Mouse (Mus musculus) limb, embryonic 13.5 days (tissue): Measurements from ENCODE around the gene Gnb2. TPM values are rescaled to one million over a fixed set of nuclear protein-coding genes. Genes with fewer than 3 reads are reported as not detected.

Source experiments
- ATAC-seq: fragments of 200-750 bp; cut with Nextera tagmentation; 2 replicates; pipeline ENCODE4 v1.8.0; 2017; ENCODE audit warnings: low read depth, moderate number of reproducible peaks, moderate TSS enrichment; ENCODE audit not compliant: low FRiP score
- H3K27ac ChIP-seq: fragments of 300-500 bp; sonication (generic); 2 replicates; pipeline ENCODE4 v1.5.1; 2015; ENCODE audit warnings: inconsistent platforms, mild to moderate bottlenecking, moderate library complexity
- H3K27me3 ChIP-seq: fragments of 300-500 bp; sonication (generic); 2 replicates; pipeline ENCODE4 v1.6.1; 2015; ENCODE audit warnings: mild to moderate bottlenecking, inconsistent platforms
- H3K36me3 ChIP-seq: fragments of 300-500 bp; sonication (generic); 2 replicates; pipeline ENCODE4 v1.6.1; 2015; ENCODE audit warnings: inconsistent platforms, mild to moderate bottlenecking, moderate library complexity
- H3K4me1 ChIP-seq: fragments of 300-500 bp; sonication (generic); 2 replicates; pipeline ENCODE4 v1.6.1; 2015; ENCODE audit warnings: inconsistent platforms
- H3K4me2 ChIP-seq: fragments of 300-500 bp; sonication (generic); replicated peaks from 2 replicates; pipeline ENCODE4 v1.6.1; 2015; ENCODE audit warnings: inconsistent platforms, mild to moderate bottlenecking, moderate library complexity
- H3K4me3 ChIP-seq: fragments of 300-500 bp; sonication (generic); 2 replicates; pipeline ENCODE4 v1.5.1; 2015; ENCODE audit warnings: moderate library complexity, mild to moderate bottlenecking, inconsistent platforms
- H3K9ac ChIP-seq: fragments of 300-500 bp; sonication (generic); 2 replicates; pipeline ENCODE4 v1.6.1; 2015; ENCODE audit warnings: mild to moderate bottlenecking, inconsistent platforms
- H3K9me3 ChIP-seq: fragments of 300-500 bp; sonication (generic); 2 replicates; pipeline ENCODE4 v1.6.1; 2016; ENCODE audit warnings: inconsistent platforms
- WGBS: fragments of 180-500 bp; shearing (Covaris S2); methylation state at CpG from one replicate; pipeline ENCODE4 v1.1.7; 2015; 5-methylcytosine and 5-hydroxymethylcytosine counted together
- polyA plus RNA-seq: library from polyadenylated mRNA; unstranded; fragments of >200 nt; fragmentation: Nextera tagmentation; extraction: Ambion mirVana; gene quantifications from 2 replicates; pipeline ENCODE4 v1.2.1, GENCODE M21; 2015

Gene Gnb2
- polyA plus RNA-seq, 1 experiment from 2014 or later: 343 TPM

GRCm38 (mm10) chr5:137512847-137513794 lies 20.2 kb downstream of the Gnb2 start:
- H3K36me3 ChIP-seq: peaks cover 23% of the 10 kb centered on the region
- no peaks in the 10 kb centered on the region for H3K27me3 ChIP-seq
- H3K9ac ChIP-seq: peak overlapping the region; percentile 99; the same call in 1 of the 2 replicates
- H3K4me2 ChIP-seq: peak overlapping the region; percentile 87
- H3K4me1 ChIP-seq: peaks cover 49% of the 10 kb centered on the region
- no peak for ATAC-seq
- H3K27ac ChIP-seq: no peak overlapping the region
- no peaks in the 10 kb centered on the region for H3K9me3 ChIP-seq
- H3K4me3 ChIP-seq: no peak overlapping the region
- WGBS: 76% methylated on average over 11 of the region's 11 CpGs

- Histone ChIP-seq H3K4me1 (peaks cover 49% of the 10 kb centered on the region), H3K27me3 (no peaks in the 10 kb centered on the region), H3K9ac (peak overlapping the region; percentile 99), H3K9me3 (no peaks in the 10 kb centered on the region), H3K4me3 (peak overlapping the region; percentile 98), H3K27ac (no peak overlapping the region; the same call in 1 of the 2 replicates), H3K4me2 (peak overlapping the region; percentile 87), H3K36me3 (peaks cover 12% of the 10 kb centered on the region)
- WGBS: 63% methylated on average over 3 of the region's 3 CpGs
- no peak for ATAC-seq
Observed at GRCm38 (mm10) chr5:137511706-137512105, 21.6 kb downstream of the Gnb2 start.

- ATAC-seq: peak; percentile 48; the same call in 1 of the 2 replicates
- H3K4me3 ChIP-seq: peak overlapping the region; percentile 98
- H3K4me1 ChIP-seq: peaks cover 47% of the 10 kb centered on the region
- H3K4me2 ChIP-seq: peak overlapping the region; percentile 87
- H3K9me3 ChIP-seq: no peaks in the 10 kb centered on the region
- under 1% methylated on average over 55 of the region's 83 CpGs for WGBS
- H3K9ac ChIP-seq: peak overlapping the region; percentile 99
- peak overlapping the region; percentile 88 for H3K27ac ChIP-seq
- H3K27me3 ChIP-seq: no peaks in the 10 kb centered on the region
- peaks cover 12% of the 10 kb centered on the region for H3K36me3 ChIP-seq
Observed at GRCm38 (mm10) chr5:137510573-137511390, 22.5 kb downstream of the Gnb2 start.

GRCm38 (mm10) chr5:137510014-137510501 lies 23.3 kb downstream of the Gnb2 start:
- Histone ChIP-seq H3K9ac (peak overlapping the region; percentile 99), H3K4me3 (peak overlapping the region; percentile 98), H3K36me3 (peaks cover 12% of the 10 kb centered on the region), H3K27me3 (no peaks in the 10 kb centered on the region), H3K9me3 (no peaks in the 10 kb centered on the region), H3K27ac (peak overlapping the region; percentile 88), H3K4me2 (peak overlapping the region; percentile 87), H3K4me1 (peaks cover 40% of the 10 kb centered on the region)
- ATAC-seq: peak; percentile 82
- 1% methylated on average over 36 of the region's 52 CpGs for WGBS

- Histone ChIP-seq H3K27me3 (no peaks in the 10 kb centered on the region), H3K36me3 (peaks cover 12% of the 10 kb centered on the region)
- 86% methylated on average over 6 of the region's 6 CpGs for WGBS
Observed at GRCm38 (mm10) chr5:137504041-137504440, 29.3 kb downstream of the Gnb2 start.

GRCm38 (mm10) chr5:137502667-137503110 lies 30.6 kb downstream of the Gnb2 start:
- WGBS: under 1% methylated on average over 30 of the region's 30 CpGs
- no peaks in the 10 kb centered on the region for H3K9me3 ChIP-seq
- H3K4me3 ChIP-seq: peak overlapping the region; percentile 66
- H3K4me2 ChIP-seq: peak overlapping the region; percentile 67
- peaks cover 12% of the 10 kb centered on the region for H3K36me3 ChIP-seq
- H3K9ac ChIP-seq: peak overlapping the region; percentile 67
- H3K27me3 ChIP-seq: no peaks in the 10 kb centered on the region
- ATAC-seq: peak; percentile 88
- peaks cover 16% of the 10 kb centered on the region for H3K4me1 ChIP-seq
- peak overlapping the region; percentile 85 for H3K27ac ChIP-seq

More at GRCm38 (mm10) chr5:137504041-137504440, 29.3 kb downstream of the Gnb2 start:
- H3K27ac ChIP-seq: no peak overlapping the region
- peaks cover 16% of the 10 kb centered on the region for H3K4me1 ChIP-seq
- H3K4me2 ChIP-seq: no peak overlapping the region
- no peak overlapping the region for H3K9ac ChIP-seq
- ATAC-seq: no peak
- no peaks in the 10 kb centered on the region for H3K9me3 ChIP-seq
- no peak overlapping the region for H3K4me3 ChIP-seq

- Histone ChIP-seq H3K4me3 (peak within 1 kb of the TSS; percentile 66), H3K9ac (peak within 1 kb of the TSS; percentile 74), H3K9me3 (no peaks in the 10 kb centered on the region), H3K36me3 (peaks cover 12% of the 10 kb centered on the region), H3K27ac (peak within 1 kb of the TSS; percentile 92), H3K4me1 (peaks cover 16% of the 10 kb centered on the region), H3K27me3 (no peaks in the 10 kb centered on the region), H3K4me2 (peak within 1 kb of the TSS; percentile 78)
- peak; percentile 96 for ATAC-seq
- WGBS: 2% methylated on average over 64 of the region's 64 CpGs
Observed at GRCm38 (mm10) chr5:137501709-137502666, 31.3 kb downstream of the Gnb2 start, which contains the start of gene Pop7. TSS of gene Pop7 (minus strand) at chr5:137502518.

GRCm38 (mm10) chr5:137500186-137500585 lies 33.1 kb downstream of the Gnb2 start:
- Histone ChIP-seq H3K9me3 (no peaks in the 10 kb centered on the region), H3K4me3 (no peak overlapping the region), H3K4me1 (peaks cover 16% of the 10 kb centered on the region), H3K4me2 (no peak overlapping the region), H3K27ac (no peak overlapping the region), H3K27me3 (no peaks in the 10 kb centered on the region), H3K9ac (no peak overlapping the region), H3K36me3 (peaks cover 12% of the 10 kb centered on the region)
- no peak for ATAC-seq
- 89% methylated on average over 7 of the region's 7 CpGs for WGBS

- H3K9ac ChIP-seq: no peak overlapping the region
- H3K4me2 ChIP-seq: no peak overlapping the region
- WGBS: 74% methylated on average over 13 of the region's 13 CpGs
- H3K4me3 ChIP-seq: no peak overlapping the region
- ATAC-seq: no peak
- H3K27ac ChIP-seq: no peak overlapping the region
- H3K36me3 ChIP-seq: no peaks in the 10 kb centered on the region
- H3K9me3 ChIP-seq: no peaks in the 10 kb centered on the region
- H3K4me1 ChIP-seq: peaks cover 10% of the 10 kb centered on the region
- H3K27me3 ChIP-seq: no peaks in the 10 kb centered on the region
Observed at GRCm38 (mm10) chr5:137493831-137494230, 39.5 kb downstream of the Gnb2 start.

GRCm38 (mm10) chr5:137491559-137491958 lies 41.8 kb downstream of the Gnb2 start:
- Histone ChIP-seq H3K27me3 (peaks cover 6% of the 10 kb centered on the region), H3K4me1 (peaks cover 10% of the 10 kb centered on the region), H3K4me3 (no peak overlapping the region), H3K27ac (peak overlapping the region; percentile 61), H3K4me2 (no peak overlapping the region), H3K36me3 (no peaks in the 10 kb centered on the region), H3K9me3 (no peaks in the 10 kb centered on the region), H3K9ac (0 out of 2 replicates have a peak overlapping the region, but pooled peaks have one; percentile 25)
- WGBS: 36% methylated on average over 4 of the region's 4 CpGs
- peak; percentile 58 for ATAC-seq

- ATAC-seq: no peak
- Histone ChIP-seq H3K4me2 (no peak overlapping the region), H3K9ac (no peak overlapping the region)
Observed at GRCm38 (mm10) chr5:137487616-137488015, 45.7 kb downstream of the Gnb2 start.

More at GRCm38 (mm10) chr5:137487616-137488015, 45.7 kb downstream of the Gnb2 start:
- Histone ChIP-seq H3K9me3 (no peaks in the 10 kb centered on the region), H3K4me1 (peaks cover 26% of the 10 kb centered on the region), H3K36me3 (no peaks in the 10 kb centered on the region), H3K4me3 (no peak overlapping the region), H3K27ac (no peak overlapping the region), H3K27me3 (peaks cover 30% of the 10 kb centered on the region)
- 87% methylated on average over 7 of the region's 7 CpGs for WGBS
